In the genomic region with DNA sequence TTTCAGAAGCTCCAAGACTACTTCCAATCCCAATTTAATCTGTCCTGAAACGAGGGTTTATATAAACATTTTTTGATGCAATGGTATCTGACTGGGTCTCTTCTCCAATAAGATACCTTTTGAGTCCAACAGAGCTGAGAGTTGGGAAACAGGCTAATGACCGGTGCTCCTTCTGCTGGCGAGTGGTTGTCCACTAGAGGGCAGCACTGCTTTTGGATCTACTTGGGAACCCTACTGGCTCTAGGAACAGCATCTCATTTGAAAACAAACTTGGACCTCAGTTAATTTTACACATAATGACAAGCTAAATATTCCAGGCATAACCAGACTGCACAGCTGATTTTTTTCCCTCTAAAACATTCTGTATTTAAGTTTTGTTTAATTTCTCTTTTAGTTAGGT, we compare ENCODE assay signal across 8 mouse cellular contexts.
A peak's percentile ranks its signal among the peaks of the same experiment; 100 is the strongest.
DNase-seq lines count a peak whose midpoint lies in the region; ATAC-seq and TF ChIP-seq lines count a peak whose summit lies in the region.

No protein-coding gene starts in this region.

- H3K36me3 ChIP-seq in CH12.LX (replicated peaks in 1 of 2; ENCODE audit: control insufficient read depth in 1 of 2, insufficient read depth in 1 of 2, low read length in 1 of 2) = peaks cover 2 to 37% of the 10 kb centered on the region in 2 experiments
- no peaks in the 10 kb centered on the region for H3K36me3 ChIP-seq in kidney, embryonic 14.5 days (ENCODE audit: control insufficient read depth, insufficient read depth, low read length)
- no peaks in the 10 kb centered on the region for H3K36me3 ChIP-seq in liver, embryonic 13.5 days

- no peaks in the 10 kb centered on the region for H3K9me3 ChIP-seq in CH12.LX (replicated peaks; ENCODE audit: low read length)
- H3K9me3 ChIP-seq in kidney, embryonic 14.5 days (ENCODE audit: control insufficient read depth, low read length) = no peaks in the 10 kb centered on the region
- no peaks in the 10 kb centered on the region for H3K9me3 ChIP-seq in liver, embryonic 13.5 days (replicated peaks)

- no peak for TF ChIP-seq EP300 in CH12.LX (IDR thresholded peaks at IDR 0.05; ENCODE audit: low read length)

- no peak for TF ChIP-seq POLR2A in CH12.LX (IDR thresholded peaks at IDR 0.05; ENCODE audit: low read depth, low read length)

- peak; percentile 70 for TF ChIP-seq RAD21 in CH12.LX (IDR thresholded peaks at IDR 0.05; ENCODE audit: low read depth, low read length)

- TF ChIP-seq CTCF in CH12.LX (conservative IDR thresholded peaks at IDR 0.05 in 1 of 2, IDR thresholded peaks at IDR 0.05 in 1 of 2; ENCODE audit: low read depth in 2 of 2, low read length in 2 of 2) = peak; percentile 82 to 90

- H3K4me3 ChIP-seq in CH12.LX (replicated peaks in 1 of 3; ENCODE audit: low read depth in 2 of 3, low read length in 2 of 3, poor library complexity in 1 of 3) = no peak overlapping the region
- H3K4me3 ChIP-seq in kidney, embryonic 14.5 days (ENCODE audit: low read length) = no peak overlapping the region
- no peak overlapping the region for H3K4me3 ChIP-seq in liver, embryonic 13.5 days (replicated peaks)

- WGBS in kidney, embryonic 14.5 days = 5% methylated on average over 3 of the region's 3 CpGs
- WGBS in liver, embryonic 13.5 days (ENCODE audit: insufficient replicate concordance) = 6% methylated on average over 3 of the region's 3 CpGs

- 0 out of 2 replicates have a peak, but pooled peaks have one; percentile 57 for ATAC-seq in kidney, embryonic 14.5 days (ENCODE audit: low FRiP score, low TSS enrichment)
- ATAC-seq in liver, embryonic 13.5 days (ENCODE audit: low read depth) = no peak

- dilution Hi-C loops in CH12.LX (cut with MboI; ENCODE audit: extremely low pct_ligation_motif_present, extremely low pct_unique_long_range_greater_than_20kb, low sequenced_read_pairs) = no loop called here

- no peaks in the 10 kb centered on the region for H3K27me3 ChIP-seq in CH12.LX (replicated peaks)
- no peaks in the 10 kb centered on the region for H3K27me3 ChIP-seq in kidney, embryonic 14.5 days (ENCODE audit: control insufficient read depth, insufficient read depth, low read length)
- no peaks in the 10 kb centered on the region for H3K27me3 ChIP-seq in liver, embryonic 13.5 days

- in situ Hi-C loops in CH12.LX (cut with MboI; ENCODE audit: low pct_ligation_motif_present, low pct_unique_long_range_greater_than_20kb, low sequenced_read_pairs) = loop anchor here (10.0 kb wide), 1 partner anchor 385 kb away; no protein-coding TSS in a partner anchor

- no peak overlapping the region for H3K4me2 ChIP-seq in CH12.LX (ENCODE audit: insufficient read depth, low read depth, poor library complexity, severe bottlenecking)
- H3K4me2 ChIP-seq in kidney, embryonic 14.5 days (replicated peaks; ENCODE audit: low read depth, low read length) = no peak overlapping the region
- no peak overlapping the region for H3K4me2 ChIP-seq in liver, embryonic 13.5 days

- no peaks in the 10 kb centered on the region for H3K4me1 ChIP-seq in CH12.LX (ENCODE audit: control insufficient read depth in 1 of 2, insufficient read depth in 2 of 2)
- H3K4me1 ChIP-seq in kidney, embryonic 14.5 days (ENCODE audit: control insufficient read depth, insufficient read depth, low read length) = peaks cover 6% of the 10 kb centered on the region
- peaks cover 3% of the 10 kb centered on the region; the same call in 1 of the 2 replicates for H3K4me1 ChIP-seq in liver, embryonic 13.5 days (replicated peaks)

- peak; percentile 63 for DNase-seq in CH12.LX (ENCODE audit: extremely low read depth)
- peak; percentile 90 for DNase-seq in adrenal gland, postnatal 14 days
- peak; percentile 67 for DNase-seq in embryo, embryonic 9.5 days (ENCODE audit: extremely low spot score)
- peak; percentile 12 for DNase-seq in gonadal fat pad, adult 2 months (ENCODE audit: low read depth)
- DNase-seq in liver, embryonic 13.5 days = peak; percentile 35
- peak; percentile 45 for DNase-seq in ovary, postnatal 10 days (ENCODE audit: low spot score)
- peak; percentile 70 for DNase-seq in thymus, postnatal 14 days

- no peaks in the 10 kb centered on the region for H3K79me2 ChIP-seq in CH12.LX (replicated peaks; ENCODE audit: control insufficient read depth, extremely low read depth, insufficient read depth, poor library complexity, severe bottlenecking)

- H3K27ac ChIP-seq in CH12.LX (ENCODE audit: insufficient read depth, low read depth) = no peak overlapping the region
- H3K27ac ChIP-seq in kidney, embryonic 14.5 days (ENCODE audit: low read depth, low read length) = no peak overlapping the region
- H3K27ac ChIP-seq in liver, embryonic 13.5 days = no peak overlapping the region

- no peak overlapping the region for H3K9ac ChIP-seq in CH12.LX (ENCODE audit: insufficient read depth, low read depth)
- H3K9ac ChIP-seq in kidney, embryonic 14.5 days (ENCODE audit: low read depth, low read length) = no peak overlapping the region
- no peak overlapping the region for H3K9ac ChIP-seq in liver, embryonic 13.5 days

TF ChIP-seq in CH12.LX, 34 proteins besides CTCF, POLR2A, EP300 and RAD21:
- peak; percentile 74 for TF ChIP-seq SMC3 (IDR thresholded peaks at IDR 0.05; ENCODE audit: low read depth, low read length)
- TF ChIP-seq KAT2A (IDR thresholded peaks at IDR 0.05; ENCODE audit: insufficient replicate concordance, low read length) = no peak
- TF ChIP-seq JUN (IDR thresholded peaks at IDR 0.05; ENCODE audit: insufficient read depth, low read depth, low read length) = no peak
- peak; percentile 2; the same call in 1 of the 2 replicates for TF ChIP-seq ZC3H11A (IDR thresholded peaks at IDR 0.05; ENCODE audit: low read depth, low read length)

Comparison
In these comparisons a context has a peak if more than half of its experiments do, and no peak if none do; other contexts are left out.
1. DNase-seq: peak in every context shown above with its lines; median percentile 90 in adrenal gland, postnatal 14 days; 70 in thymus, postnatal 14 days; 67 in embryo, embryonic 9.5 days; 63 in CH12.LX; 45 in ovary, postnatal 10 days; 35 in liver, embryonic 13.5 days; 12 in gonadal fat pad, adult 2 months.